Mouse (Mus musculus) bone marrow, adult 2 months (tissue): ENCODE measurements around the gene Trp63.

ENCODE experiments used
- CTCF ChIP-seq: fragments of 200-500 bp; IDR thresholded peaks from 2 replicates; pipeline ENCODE4 v1.5.1; 2011; ENCODE audit warnings: low read length, control low read depth; ENCODE audit not compliant: control insufficient read depth, insufficient read depth
- POLR2A ChIP-seq: fragments of 200-500 bp; IDR thresholded peaks from 2 replicates; pipeline ENCODE4 v1.6.1; 2011; ENCODE audit warnings: low read depth, mild to moderate bottlenecking, control low read depth, low read length, borderline replicate concordance; ENCODE audit not compliant: control insufficient read depth

- TF ChIP-seq CTCF (no peak), POLR2A (no peak)
Observed at GRCm38 (mm10) chr16:25797732-25798294, 114.2 kb downstream of the Trp63 start.
